Mouse (Mus musculus): ENCODE data around the gene Atpaf2. TPM values are rescaled to one million over a fixed set of nuclear protein-coding genes. Genes with fewer than 3 reads are reported as not detected.

Atpaf2 gene
- polyA plus RNA-seq, 1 experiment from 2014 or later = 45.8 TPM

GRCm38 (mm10) chr11:60436618-60437017 is 18.4 kb upstream of the Atpaf2 start:
- no peak for ATAC-seq (ENCODE audit: low read depth)
- no peak overlapping the region for H3K4me3 ChIP-seq (ENCODE audit: low read depth, low read length)
- no peak overlapping the region for H3K9ac ChIP-seq (replicated peaks; ENCODE audit: low read depth, low read length)
- no peak overlapping the region for H3K27ac ChIP-seq (ENCODE audit: low read depth, low read length)
- H3K36me3 ChIP-seq (ENCODE audit: control insufficient read depth, insufficient read depth, low read length) = peaks cover 34% of the 10 kb centered on the region
- H3K9me3 ChIP-seq (ENCODE audit: control insufficient read depth, low read length) = no peaks in the 10 kb centered on the region
- 96% methylated on average over 3 of the region's 3 CpGs for WGBS
- no peak overlapping the region for H3K4me2 ChIP-seq (ENCODE audit: low read depth, low read length)
- no peaks in the 10 kb centered on the region for H3K27me3 ChIP-seq (ENCODE audit: control insufficient read depth, insufficient read depth, low read length)
- no peaks in the 10 kb centered on the region for H3K4me1 ChIP-seq (ENCODE audit: control insufficient read depth, insufficient read depth, low read length)

GRCm38 (mm10) chr11:60435133-60435532 is 16.9 kb upstream of the Atpaf2 start:
- no peak for ATAC-seq (ENCODE audit: low read depth)
- Histone ChIP-seq H3K27ac (ENCODE audit: low read depth, low read length) (no peak overlapping the region), H3K4me2 (ENCODE audit: low read depth, low read length) (no peak overlapping the region), H3K9me3 (ENCODE audit: control insufficient read depth, low read length) (no peaks in the 10 kb centered on the region), H3K4me3 (ENCODE audit: low read depth, low read length) (no peak overlapping the region), H3K27me3 (ENCODE audit: control insufficient read depth, insufficient read depth, low read length) (no peaks in the 10 kb centered on the region), H3K9ac (replicated peaks; ENCODE audit: low read depth, low read length) (no peak overlapping the region), H3K36me3 (ENCODE audit: control insufficient read depth, insufficient read depth, low read length) (peaks cover 26% of the 10 kb centered on the region), H3K4me1 (ENCODE audit: control insufficient read depth, insufficient read depth, low read length) (no peaks in the 10 kb centered on the region)
- WGBS = 97% methylated on average over 1 of the region's 1 CpGs

GRCm38 (mm10) chr11:60433501-60433900 is 15.2 kb upstream of the Atpaf2 start:
- ATAC-seq (ENCODE audit: low read depth) = no peak
- H3K4me3 ChIP-seq (ENCODE audit: low read depth, low read length) = no peak overlapping the region
- H3K36me3 ChIP-seq (ENCODE audit: control insufficient read depth, insufficient read depth, low read length) = peaks cover 22% of the 10 kb centered on the region
- no peak overlapping the region for H3K27ac ChIP-seq (ENCODE audit: low read depth, low read length)
- no peak overlapping the region for H3K9ac ChIP-seq (replicated peaks; ENCODE audit: low read depth, low read length)
- no peaks in the 10 kb centered on the region for H3K9me3 ChIP-seq (ENCODE audit: control insufficient read depth, low read length)
- H3K4me2 ChIP-seq (ENCODE audit: low read depth, low read length) = no peak overlapping the region
- H3K27me3 ChIP-seq (ENCODE audit: control insufficient read depth, insufficient read depth, low read length) = no peaks in the 10 kb centered on the region
- H3K4me1 ChIP-seq (ENCODE audit: control insufficient read depth, insufficient read depth, low read length) = no peaks in the 10 kb centered on the region

GRCm38 (mm10) chr11:60427628-60428027 is 9.4 kb upstream of the Atpaf2 start:
- Histone ChIP-seq H3K9ac (replicated peaks; ENCODE audit: low read depth, low read length) (no peak overlapping the region), H3K4me3 (ENCODE audit: low read depth, low read length) (no peak overlapping the region), H3K4me1 (ENCODE audit: control insufficient read depth, insufficient read depth, low read length) (no peaks in the 10 kb centered on the region), H3K9me3 (ENCODE audit: control insufficient read depth, low read length) (no peaks in the 10 kb centered on the region), H3K27me3 (ENCODE audit: control insufficient read depth, insufficient read depth, low read length) (no peaks in the 10 kb centered on the region), H3K4me2 (ENCODE audit: low read depth, low read length) (no peak overlapping the region), H3K36me3 (ENCODE audit: control insufficient read depth, insufficient read depth, low read length) (peaks cover 18% of the 10 kb centered on the region; the same call in 1 of the 2 replicates), H3K27ac (ENCODE audit: low read depth, low read length) (no peak overlapping the region)
- 93% methylated on average over 3 of the region's 3 CpGs for WGBS
- no peak for ATAC-seq (ENCODE audit: low read depth)

- Histone ChIP-seq H3K9me3 (ENCODE audit: control insufficient read depth, low read length) (no peaks in the 10 kb centered on the region), H3K4me3 (ENCODE audit: low read depth, low read length) (no peak overlapping the region), H3K9ac (replicated peaks; ENCODE audit: low read depth, low read length) (no peak overlapping the region), H3K4me2 (ENCODE audit: low read depth, low read length) (no peak overlapping the region), H3K4me1 (ENCODE audit: control insufficient read depth, insufficient read depth, low read length) (no peaks in the 10 kb centered on the region), H3K27ac (ENCODE audit: low read depth, low read length) (no peak overlapping the region), H3K36me3 (ENCODE audit: control insufficient read depth, insufficient read depth, low read length) (peaks cover 10% of the 10 kb centered on the region; the same call in 1 of the 2 replicates), H3K27me3 (ENCODE audit: control insufficient read depth, insufficient read depth, low read length) (no peaks in the 10 kb centered on the region)
- no peak for ATAC-seq (ENCODE audit: low read depth)
- 90% methylated on average over 1 of the region's 1 CpGs for WGBS
Observed at GRCm38 (mm10) chr11:60426417-60426816, 8.2 kb upstream of the Atpaf2 start.

GRCm38 (mm10) chr11:60423006-60423405 is 4.7 kb upstream of the Atpaf2 start:
- ATAC-seq (ENCODE audit: low read depth) = no peak
- H3K27me3 ChIP-seq (ENCODE audit: control insufficient read depth, insufficient read depth, low read length) = no peaks in the 10 kb centered on the region
- H3K36me3 ChIP-seq (ENCODE audit: control insufficient read depth, insufficient read depth, low read length) = peaks cover 10% of the 10 kb centered on the region; the same call in 1 of the 2 replicates
- H3K27ac ChIP-seq (ENCODE audit: low read depth, low read length) = no peak overlapping the region
- H3K9me3 ChIP-seq (ENCODE audit: control insufficient read depth, low read length) = no peaks in the 10 kb centered on the region
- H3K9ac ChIP-seq (replicated peaks; ENCODE audit: low read depth, low read length) = no peak overlapping the region
- no peak overlapping the region for H3K4me2 ChIP-seq (ENCODE audit: low read depth, low read length)
- WGBS = 38% methylated on average over 1 of the region's 1 CpGs
- H3K4me3 ChIP-seq (ENCODE audit: low read depth, low read length) = no peak overlapping the region
- peaks cover 11% of the 10 kb centered on the region for H3K4me1 ChIP-seq (ENCODE audit: control insufficient read depth, insufficient read depth, low read length)

GRCm38 (mm10) chr11:60422046-60422668 is 3.9 kb upstream of the Atpaf2 start:
- Histone ChIP-seq H3K9ac (replicated peaks; ENCODE audit: low read depth, low read length) (no peak overlapping the region), H3K4me3 (ENCODE audit: low read depth, low read length) (no peak overlapping the region), H3K4me1 (ENCODE audit: control insufficient read depth, insufficient read depth, low read length) (peaks cover 11% of the 10 kb centered on the region), H3K27ac (ENCODE audit: low read depth, low read length) (no peak overlapping the region), H3K4me2 (ENCODE audit: low read depth, low read length) (no peak overlapping the region), H3K9me3 (ENCODE audit: control insufficient read depth, low read length) (no peaks in the 10 kb centered on the region), H3K36me3 (ENCODE audit: control insufficient read depth, insufficient read depth, low read length) (peaks cover 5% of the 10 kb centered on the region; the same call in 1 of the 2 replicates), H3K27me3 (ENCODE audit: control insufficient read depth, insufficient read depth, low read length) (no peaks in the 10 kb centered on the region)
- 70% methylated on average over 5 of the region's 6 CpGs for WGBS
- no peak for ATAC-seq (ENCODE audit: low read depth)

GRCm38 (mm10) chr11:60418473-60418803 is 181 bp upstream of the Atpaf2 start:
- H3K9ac ChIP-seq (replicated peaks; ENCODE audit: low read depth, low read length) = peak overlapping the region; percentile 83
- H3K9me3 ChIP-seq (ENCODE audit: control insufficient read depth, low read length) = no peaks in the 10 kb centered on the region
- H3K4me3 ChIP-seq (ENCODE audit: low read depth, low read length) = peak overlapping the region; percentile 85
- H3K4me1 ChIP-seq (ENCODE audit: control insufficient read depth, insufficient read depth, low read length) = peaks cover 18% of the 10 kb centered on the region
- WGBS = 31% methylated on average over 6 of the region's 6 CpGs
- H3K27me3 ChIP-seq (ENCODE audit: control insufficient read depth, insufficient read depth, low read length) = no peaks in the 10 kb centered on the region
- H3K4me2 ChIP-seq (ENCODE audit: low read depth, low read length) = peak overlapping the region; percentile 94
- H3K36me3 ChIP-seq (ENCODE audit: control insufficient read depth, insufficient read depth, low read length) = no peaks in the 10 kb centered on the region
- 0 out of 2 replicates have a peak overlapping the region, but pooled peaks have one; percentile 6 for H3K27ac ChIP-seq (ENCODE audit: low read depth, low read length)
- no peak for ATAC-seq (ENCODE audit: low read depth)

GRCm38 (mm10) chr11:60416963-60417716 is 1.1 kb downstream of the Atpaf2 start, which contains the start of gene Gid4:
Gene Gid4 (plus strand): TSS chr11:60417145.
- H3K9me3 ChIP-seq (ENCODE audit: control insufficient read depth, low read length) = no peaks in the 10 kb centered on the region
- H3K9ac ChIP-seq (replicated peaks; ENCODE audit: low read depth, low read length) = peak within 1 kb of the TSS; percentile 83
- no peaks in the 10 kb centered on the region for H3K36me3 ChIP-seq (ENCODE audit: control insufficient read depth, insufficient read depth, low read length)
- H3K27ac ChIP-seq (ENCODE audit: low read depth, low read length) = peak within 1 kb of the TSS; percentile 86
- WGBS = 1% methylated on average over 40 of the region's 81 CpGs
- peak within 1 kb of the TSS; percentile 85 for H3K4me3 ChIP-seq (ENCODE audit: low read depth, low read length)
- ATAC-seq (ENCODE audit: low read depth) = peak; percentile 96
- H3K4me2 ChIP-seq (ENCODE audit: low read depth, low read length) = peak within 1 kb of the TSS; percentile 94
- H3K27me3 ChIP-seq (ENCODE audit: control insufficient read depth, insufficient read depth, low read length) = no peaks in the 10 kb centered on the region
- peaks cover 18% of the 10 kb centered on the region for H3K4me1 ChIP-seq (ENCODE audit: control insufficient read depth, insufficient read depth, low read length)

Measured in neural tube, embryonic 14.5 days (tissue).